Mouse (Mus musculus): ENCODE data around the gene Cd48. TPM values are rescaled to one million over a fixed set of nuclear protein-coding genes. Genes with fewer than 3 reads are reported as not detected.

The Cd48 gene
- polyA plus RNA-seq (2017; shearing (Covaris generic)) = 555 TPM

GRCm38 (mm10) chr1:171681531-171682299 lies at the start of gene Cd48:
Gene Cd48, plus strand, starts transcription at chr1:171682009.

GRCm38 (mm10) chr1:171652734-171653133 lies 29.1 kb upstream of the Cd48 start, which contains the start of gene Slamf7:
Gene Slamf7, minus strand, starts transcription at chr1:171653035.

Other genes starting within 250 kb of the Cd48 start
- 0.40 TPM for gene F11r, start 244.5 kb upstream of the Cd48 start, polyA plus RNA-seq (2017; shearing (Covaris generic))
- gene Alyref2, start 178.5 kb upstream of the Cd48 start, polyA plus RNA-seq (2017; shearing (Covaris generic)) = 9.2 TPM
- not detected for gene Itln1, start 146.7 kb upstream of the Cd48 start, polyA plus RNA-seq (2017; shearing (Covaris generic))
- gene Cd244a, start 122.8 kb upstream of the Cd48 start, polyA plus RNA-seq (2017; shearing (Covaris generic)) = 0.35 TPM
- gene Ly9, start 74.6 kb upstream of the Cd48 start, polyA plus RNA-seq (2017; shearing (Covaris generic)) = 179 TPM
- gene Slamf7, start 29.0 kb upstream of the Cd48 start, polyA plus RNA-seq (2017; shearing (Covaris generic)) = 17.1 TPM
- gene Slamf1, start 85.1 kb downstream of the Cd48 start, polyA plus RNA-seq (2017; shearing (Covaris generic)) = 102 TPM
- 139 TPM for gene Cd84, start 157.7 kb downstream of the Cd48 start, polyA plus RNA-seq (2017; shearing (Covaris generic))
- 0.60 TPM for gene Gm10521, start 213.7 kb downstream of the Cd48 start, polyA plus RNA-seq (2017; shearing (Covaris generic))
- gene Slamf6, start 235.5 kb downstream of the Cd48 start, polyA plus RNA-seq (2017; shearing (Covaris generic)) = 624 TPM

Measured in activated CD4-positive, CD25-positive, alpha-beta regulatory T cell, adult 9 weeks (primary cell).